Mouse (Mus musculus) kidney, postnatal 10 days (tissue): ENCODE measurements at regions not wholly inside any gene's neighbourhood (a gene's known extent, or its start where the extent isn't known, plus 50 kb on each side); places are given as distances from the start of the nearest gene placed in this dataset.
A peak's percentile ranks its signal among the peaks of the same experiment; 100 is the strongest.

Experiments used
- DNase-seq: peaks from one replicate; pipeline ENCODE4 v3.0.0; 2021; ENCODE audit warnings: mixed read lengths

DNA sequence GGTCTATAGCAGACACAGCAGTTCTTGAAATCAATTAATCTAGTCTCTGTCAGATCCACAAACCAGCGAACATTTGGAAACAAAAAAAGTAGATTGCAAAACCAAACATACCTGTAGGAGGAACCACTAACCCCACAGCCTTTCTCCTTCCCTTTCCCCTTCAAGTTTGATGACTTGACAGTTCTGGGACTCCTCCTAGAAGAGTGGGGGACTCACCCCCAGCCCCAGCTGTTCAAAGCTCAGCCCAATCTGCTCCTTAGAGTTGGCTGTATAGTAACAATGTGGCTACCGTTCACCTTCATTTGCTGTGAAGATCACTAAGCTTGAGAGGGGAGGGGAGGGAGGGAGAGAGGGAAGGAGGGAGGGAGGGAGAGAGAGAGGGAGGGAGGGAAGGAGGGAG, 259.3 kb downstream of the Gm11361 start:
- DNase-seq = no peak

DNA sequence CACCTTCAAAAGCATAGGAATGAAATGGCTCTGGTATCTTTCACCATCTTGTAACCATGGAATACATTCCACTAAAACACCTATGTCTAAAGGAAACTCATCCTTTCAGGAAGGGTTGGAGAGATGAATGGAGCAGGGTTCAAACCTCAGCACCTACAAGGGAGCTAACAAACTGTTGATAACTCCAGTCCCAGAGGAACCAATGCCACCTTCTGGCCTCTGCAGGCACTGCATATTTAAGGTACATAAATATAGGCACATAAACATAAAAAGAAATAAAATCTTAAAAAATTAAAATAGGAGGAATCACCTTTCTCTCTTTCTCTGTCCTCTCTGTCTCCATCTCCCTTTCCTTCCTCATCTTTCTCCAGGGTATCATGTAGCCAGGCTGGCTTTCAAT, 256.9 kb downstream of the Gm11361 start:
- DNase-seq = no peak

DNA sequence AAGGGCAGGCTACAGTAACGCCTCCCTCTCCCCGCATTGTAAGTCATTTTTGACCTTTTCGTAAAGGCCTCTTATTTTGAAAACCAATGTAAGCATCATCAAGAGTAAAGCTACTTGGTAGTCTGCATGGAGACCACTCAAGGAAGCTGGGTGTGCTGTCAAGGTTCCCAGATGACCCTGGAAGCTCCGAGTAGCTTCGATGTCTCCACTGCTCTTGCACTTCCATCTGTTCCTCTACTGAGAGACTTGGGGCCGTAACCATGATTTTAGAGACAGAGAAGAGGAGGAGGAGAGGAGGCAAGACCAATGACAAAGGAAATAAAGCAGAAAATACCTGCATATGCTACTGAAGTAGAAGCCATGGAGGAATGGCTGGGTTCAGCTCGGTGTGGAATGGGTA, 256.0 kb downstream of the Gm11361 start:
- no peak for DNase-seq

DNA sequence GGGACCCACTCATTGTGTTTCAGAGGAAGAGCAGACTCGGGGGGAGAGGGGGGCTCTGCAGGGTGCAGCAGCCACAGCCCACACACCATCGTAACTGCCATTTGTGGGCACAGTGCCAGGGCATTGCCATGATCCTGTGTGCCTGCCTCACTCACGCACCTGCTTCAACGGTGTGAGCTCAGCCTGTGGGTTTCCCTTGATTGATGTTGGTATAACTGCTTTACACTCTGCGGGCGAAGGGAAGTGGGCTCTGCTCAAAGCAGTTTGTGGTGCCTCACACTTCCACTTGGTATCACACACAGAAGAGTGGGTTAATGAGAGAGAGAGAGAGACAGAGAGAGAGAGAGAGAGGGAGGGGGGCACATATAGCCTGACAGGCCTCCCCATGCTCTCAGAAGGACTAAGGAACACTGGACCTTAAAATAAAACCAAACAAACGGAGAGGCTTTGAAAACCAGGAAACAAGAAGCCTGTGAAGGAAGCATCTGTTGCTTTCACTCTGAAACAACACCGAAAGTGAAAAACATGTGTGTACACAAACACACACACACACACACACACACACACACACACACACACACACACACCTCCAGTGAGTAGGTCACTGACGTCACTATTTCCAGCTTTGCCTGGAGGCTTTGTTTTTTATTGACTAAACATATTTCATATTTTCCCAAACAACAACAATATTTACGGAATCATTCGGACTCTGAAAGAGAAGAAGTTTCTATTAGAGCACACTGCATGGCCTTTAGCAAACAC, 255.4 kb downstream of the Gm11361 start:
- peak; percentile 58 for DNase-seq

DNA sequence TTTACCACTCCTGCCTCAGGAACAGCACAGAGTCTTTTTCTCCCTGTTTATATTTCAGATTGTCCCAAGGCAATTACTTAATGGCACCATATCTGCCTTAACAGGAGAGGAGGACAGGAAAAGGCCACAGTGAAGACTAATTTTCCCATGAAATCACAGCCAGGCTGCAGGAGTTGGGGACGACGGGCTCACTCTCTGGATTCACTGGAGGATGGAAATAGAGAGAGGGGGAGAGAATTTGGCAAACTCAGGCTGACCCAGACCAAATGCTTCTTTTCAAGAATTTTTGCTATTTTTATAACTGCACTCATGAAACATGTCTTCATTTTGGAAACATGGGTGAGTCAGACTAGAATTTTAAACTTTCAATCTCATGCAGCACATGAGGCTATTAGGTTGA, 250.9 kb downstream of the Gm11361 start:
- DNase-seq = no peak

DNA sequence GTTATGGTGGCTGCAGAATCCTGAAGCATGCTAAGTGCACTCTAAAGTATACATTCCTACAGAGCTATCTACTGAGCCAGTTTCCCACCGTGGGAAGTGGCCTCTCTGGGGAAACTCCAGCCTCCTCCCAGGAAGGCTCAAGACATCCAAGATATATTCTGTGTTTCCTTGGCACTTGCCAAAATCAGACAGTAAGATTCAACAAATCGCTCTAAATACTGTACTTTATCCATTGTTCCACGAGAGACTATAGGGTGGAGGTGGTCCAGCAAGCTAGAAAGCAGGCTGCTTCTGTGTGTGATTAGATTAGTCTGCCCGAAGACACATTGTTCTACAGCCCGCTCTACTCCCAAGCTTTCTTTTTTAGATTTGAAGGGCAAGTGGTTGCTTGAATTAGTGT, 250.5 kb downstream of the Gm11361 start:
- DNase-seq = peak; percentile 21

DNA sequence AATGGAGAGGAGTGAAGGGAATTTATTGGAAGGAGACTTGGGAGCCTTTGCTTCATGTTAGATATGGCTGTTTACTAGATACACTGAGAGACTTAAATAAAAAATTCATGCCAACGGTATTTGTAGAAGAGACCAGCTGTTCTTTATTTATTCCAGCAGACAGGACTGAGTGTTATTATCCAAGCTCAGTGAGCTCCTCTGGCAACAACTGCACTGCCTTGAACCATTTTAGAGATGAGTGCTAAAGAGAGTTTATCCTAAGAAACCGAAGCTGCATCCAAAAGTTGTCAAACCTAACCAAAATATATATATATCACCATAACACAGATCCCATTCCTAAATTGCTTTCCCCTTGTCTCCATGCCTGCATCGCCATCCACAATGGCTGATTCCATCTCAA, 247.0 kb downstream of the Gm11361 start:
- no peak for DNase-seq

DNA sequence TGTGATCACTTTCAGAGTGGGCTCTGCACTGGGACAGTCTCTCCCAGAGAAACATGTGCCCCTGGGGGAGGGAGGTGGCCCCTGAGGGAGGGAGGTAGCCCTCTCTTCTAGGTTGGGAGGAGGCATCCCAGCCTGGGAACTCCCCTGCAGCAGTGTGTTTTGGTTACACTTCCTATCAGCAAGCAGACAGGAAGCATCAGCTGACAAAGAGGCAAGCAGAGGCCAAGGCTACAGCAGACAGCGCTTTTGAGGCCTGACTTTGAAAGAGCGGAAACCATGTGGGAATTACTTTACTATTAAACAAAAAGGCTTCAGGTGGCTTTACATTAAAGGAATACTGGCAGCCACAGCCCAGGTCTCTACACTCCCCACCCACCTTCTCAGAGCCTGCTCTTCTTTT, 244.8 kb downstream of the Gm11361 start:
- DNase-seq = peak; percentile 67

DNA sequence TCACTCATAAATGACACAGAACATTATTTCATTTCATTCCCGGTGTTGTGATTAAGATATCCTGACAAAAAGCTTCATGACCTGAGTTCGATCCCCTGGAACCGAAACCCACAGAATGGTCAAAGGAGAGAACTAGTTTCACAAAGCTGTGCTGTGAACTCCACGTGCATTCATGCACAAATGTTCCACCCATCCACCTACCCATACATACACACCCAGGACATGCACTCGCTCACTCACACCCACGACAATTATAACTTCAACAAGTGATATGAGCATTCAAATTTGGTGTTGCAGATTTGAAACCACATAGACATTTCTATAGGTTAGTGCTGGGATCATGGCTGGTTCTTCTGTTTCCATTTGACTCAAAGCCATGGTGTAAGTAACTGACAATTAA, 243.4 kb downstream of the Gm11361 start:
- DNase-seq = no peak

DNA sequence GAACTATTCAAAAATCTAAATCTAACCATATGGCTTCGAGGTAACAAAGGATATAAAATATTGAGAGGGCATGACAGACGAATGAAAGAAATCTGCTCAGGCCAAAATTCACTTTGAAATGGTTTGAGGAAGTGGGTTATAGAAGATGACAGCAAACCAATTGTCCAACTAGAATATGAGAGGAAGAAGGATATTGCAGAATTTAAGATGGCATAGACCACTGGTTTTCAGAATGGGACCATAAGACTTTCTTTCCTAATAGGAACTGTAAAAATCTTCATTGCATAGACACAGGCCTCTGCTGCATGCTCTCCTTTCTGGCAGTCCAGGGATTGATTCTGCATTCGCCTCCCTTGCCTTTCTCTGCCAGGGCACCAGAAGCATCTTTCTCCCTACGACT, 240.2 kb downstream of the Gm11361 start:
- DNase-seq = no peak

DNA sequence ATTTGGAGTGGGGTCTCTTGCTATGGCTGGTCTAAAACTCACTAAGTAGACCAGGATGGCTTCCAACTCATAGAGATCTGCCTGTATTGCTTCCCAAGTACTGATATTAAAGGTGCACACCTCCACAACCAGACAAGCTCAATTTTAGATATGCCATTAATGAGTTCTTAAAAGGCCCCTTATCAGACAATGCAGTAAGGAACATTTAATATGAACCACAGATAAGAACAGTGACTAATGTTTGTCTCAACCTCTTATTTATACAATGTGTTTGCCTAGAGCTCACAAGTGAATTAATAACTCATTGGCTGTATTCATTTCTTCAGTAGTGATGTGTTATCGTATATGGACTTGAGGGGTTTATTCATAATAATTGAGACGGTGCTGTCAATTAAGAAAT, 234.7 kb downstream of the Gm11361 start:
- no peak for DNase-seq

DNA sequence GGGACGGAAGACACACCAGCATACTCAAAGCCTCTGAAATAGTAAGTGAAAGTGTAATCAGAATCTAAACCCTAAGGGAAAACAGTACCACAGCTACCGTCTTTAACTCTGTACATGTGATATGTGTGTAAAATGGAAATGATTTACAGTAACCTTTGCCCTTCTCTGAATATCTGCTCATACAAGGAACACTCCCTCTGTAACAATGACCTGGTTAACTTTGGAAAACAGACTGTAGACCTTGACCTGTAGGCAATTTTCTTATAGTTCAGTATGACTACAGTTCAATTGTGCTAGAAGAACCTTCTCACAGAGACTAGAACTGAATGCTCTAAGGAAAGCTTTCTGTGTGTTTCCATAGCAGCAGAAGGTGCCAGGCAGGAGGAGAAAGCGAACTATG, 226.4 kb downstream of the Gm11361 start:
- no peak for DNase-seq

DNA sequence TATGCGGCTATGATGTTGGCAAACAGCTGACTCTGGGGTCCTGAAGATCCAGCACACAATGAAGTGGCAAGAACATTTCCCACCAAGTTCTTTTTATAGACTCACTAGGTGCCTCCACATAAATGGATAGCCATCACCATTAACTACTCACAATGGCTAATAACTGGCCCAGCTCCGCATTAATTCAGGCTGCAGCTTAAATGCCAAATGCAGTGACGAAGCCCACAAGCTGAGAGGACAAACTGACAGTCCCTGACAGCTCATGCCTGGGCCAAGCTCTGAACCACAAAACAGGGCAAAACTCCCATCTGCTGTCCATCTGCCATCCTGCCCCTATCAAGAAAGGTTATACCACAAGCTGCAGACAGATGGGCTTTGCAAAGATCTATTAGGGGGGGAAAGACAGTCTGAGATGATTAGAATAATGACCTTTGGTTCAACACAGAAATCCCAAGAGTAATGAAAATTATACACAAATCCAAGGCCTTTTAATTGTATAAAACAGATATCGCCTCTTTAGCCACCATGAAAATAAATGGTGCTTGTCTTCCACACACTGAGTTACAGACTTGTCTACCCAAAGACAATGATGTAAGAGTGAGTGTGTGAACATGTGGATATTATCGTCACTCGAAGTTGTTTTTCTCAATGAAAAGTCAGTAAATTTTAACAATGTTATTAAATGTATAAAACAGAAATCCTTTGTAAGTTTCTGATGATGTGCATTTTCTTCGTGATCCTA, 224.1 kb downstream of the Gm11361 start:
- DNase-seq = no peak

DNA sequence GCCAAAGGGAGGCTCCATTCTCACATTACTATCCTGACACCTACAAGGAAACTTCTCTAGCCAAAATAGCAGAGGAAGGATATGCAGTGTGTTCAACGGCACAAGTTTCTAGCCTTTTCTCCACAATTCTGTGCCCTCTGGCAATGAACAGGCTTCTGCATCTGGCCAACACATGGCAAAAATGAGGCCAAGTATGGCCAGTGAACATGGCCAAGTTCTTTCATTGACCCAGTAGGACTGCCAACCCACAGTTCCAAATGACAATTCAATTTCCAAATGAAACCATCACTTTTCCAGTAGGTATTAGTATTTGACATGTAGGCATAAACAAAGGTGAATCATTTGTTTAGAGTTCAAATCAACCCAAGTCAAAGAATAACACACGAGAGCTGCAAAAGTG, 208.8 kb downstream of the Gm11361 start:
- DNase-seq = no peak

DNA sequence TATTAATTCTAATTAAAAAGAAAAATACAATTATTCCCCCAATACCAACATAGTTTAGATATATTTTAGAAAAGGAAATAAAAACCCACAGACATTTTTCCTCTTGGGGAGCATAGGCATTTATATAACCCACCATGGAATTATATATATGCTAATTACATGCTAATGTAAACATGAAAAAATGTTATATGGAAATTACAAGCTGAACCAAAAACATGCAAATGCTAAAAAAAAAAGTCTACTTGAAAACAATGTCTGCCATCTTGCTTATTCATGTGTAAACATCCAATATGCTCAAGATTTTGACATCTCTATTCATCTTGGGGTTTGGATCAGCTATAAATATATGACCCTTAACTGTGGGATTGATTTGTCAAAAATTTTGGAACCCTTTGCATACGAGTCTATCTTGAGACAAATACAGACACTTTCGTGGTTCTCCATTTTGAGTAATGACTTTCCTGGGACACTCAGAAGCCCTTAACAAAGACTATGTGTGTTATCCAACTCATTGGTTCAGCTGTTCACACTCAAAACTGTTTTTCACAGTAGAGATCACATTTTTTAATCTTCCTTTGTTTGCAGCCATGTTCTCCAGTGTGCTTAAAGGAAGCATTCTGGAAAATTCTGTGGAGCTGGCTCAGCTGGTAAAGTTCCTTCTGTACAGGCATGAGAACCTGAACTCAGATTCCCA, 208.0 kb downstream of the Gm11361 start:
- no peak for DNase-seq

DNA sequence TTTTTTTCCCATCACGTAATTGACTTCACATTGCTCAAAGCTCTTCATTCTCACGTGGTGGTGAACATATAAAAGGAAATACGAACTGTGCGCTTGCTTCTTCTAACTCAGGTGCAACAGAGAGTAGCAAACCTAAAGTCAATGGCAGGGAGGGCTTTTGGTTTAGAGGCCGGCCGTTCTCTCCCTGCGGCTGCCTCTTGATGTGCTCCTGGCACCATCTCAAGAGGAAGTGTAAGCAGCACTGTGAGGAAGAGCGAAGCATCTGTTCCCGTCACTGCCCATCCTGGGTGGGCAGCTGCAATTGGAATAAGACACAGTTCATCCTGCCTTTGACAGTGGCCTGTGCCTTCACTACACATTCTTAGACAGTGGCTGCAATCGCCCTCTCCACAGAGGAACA, 204.0 kb downstream of the Gm11361 start:
- no peak for DNase-seq

DNA sequence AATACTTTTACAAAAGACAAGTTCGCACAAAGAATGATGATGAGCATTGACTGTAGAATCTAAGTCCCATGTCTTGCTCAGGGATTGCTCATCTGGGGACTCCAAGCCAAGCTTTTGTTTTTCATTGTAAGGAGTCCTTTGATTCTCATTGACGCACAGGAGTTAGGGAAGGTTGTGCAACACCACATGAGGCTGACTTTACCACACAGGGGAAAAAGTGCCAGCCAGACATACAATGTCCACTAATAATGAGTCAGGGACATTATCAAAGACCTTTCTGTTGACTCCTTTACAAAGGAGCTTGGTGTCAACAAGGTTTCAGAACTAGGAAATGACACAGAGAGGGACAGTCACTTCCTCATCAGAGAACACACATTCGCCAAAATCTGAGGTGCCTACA, 200.1 kb downstream of the Gm11361 start:
- DNase-seq = no peak

DNA sequence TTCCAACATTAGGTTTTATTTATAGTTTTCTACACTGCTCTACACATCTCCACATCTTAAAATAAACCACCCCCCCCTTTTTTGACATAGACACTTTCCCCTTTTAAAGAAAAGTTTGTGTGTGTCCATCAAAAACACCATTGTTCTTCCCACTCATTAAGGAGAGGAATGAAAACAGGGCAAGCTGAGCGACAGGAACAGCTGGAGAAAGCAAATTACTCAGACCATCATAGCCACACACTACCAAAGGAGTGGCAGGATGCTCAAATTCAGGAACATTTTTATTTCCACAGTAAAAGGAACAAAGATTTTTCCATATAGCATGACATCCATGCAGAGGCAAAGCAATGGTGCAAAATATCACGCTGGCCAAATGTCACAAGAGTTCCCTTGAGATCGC, 198.6 kb downstream of the Gm11361 start:
- DNase-seq = no peak

DNA sequence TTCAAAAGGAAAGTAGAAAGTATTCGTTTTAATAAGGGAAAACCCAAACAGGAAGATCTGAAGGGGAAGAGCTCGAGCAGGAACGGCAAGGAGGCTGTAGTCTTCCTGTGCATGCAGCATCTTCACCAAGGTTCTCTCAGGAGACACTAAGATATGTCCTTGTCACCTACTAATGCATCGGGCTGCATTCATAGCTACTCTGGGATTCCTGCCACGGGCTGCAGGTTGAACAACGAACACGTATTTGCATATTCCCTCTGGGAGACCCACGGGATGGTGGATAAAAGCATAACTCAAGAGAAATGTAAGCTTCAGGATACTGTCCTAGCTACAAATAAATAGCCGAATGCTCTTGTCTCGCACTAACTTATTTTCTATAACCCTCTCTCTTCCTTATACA, 197.7 kb downstream of the Gm11361 start:
- DNase-seq = no peak

DNA sequence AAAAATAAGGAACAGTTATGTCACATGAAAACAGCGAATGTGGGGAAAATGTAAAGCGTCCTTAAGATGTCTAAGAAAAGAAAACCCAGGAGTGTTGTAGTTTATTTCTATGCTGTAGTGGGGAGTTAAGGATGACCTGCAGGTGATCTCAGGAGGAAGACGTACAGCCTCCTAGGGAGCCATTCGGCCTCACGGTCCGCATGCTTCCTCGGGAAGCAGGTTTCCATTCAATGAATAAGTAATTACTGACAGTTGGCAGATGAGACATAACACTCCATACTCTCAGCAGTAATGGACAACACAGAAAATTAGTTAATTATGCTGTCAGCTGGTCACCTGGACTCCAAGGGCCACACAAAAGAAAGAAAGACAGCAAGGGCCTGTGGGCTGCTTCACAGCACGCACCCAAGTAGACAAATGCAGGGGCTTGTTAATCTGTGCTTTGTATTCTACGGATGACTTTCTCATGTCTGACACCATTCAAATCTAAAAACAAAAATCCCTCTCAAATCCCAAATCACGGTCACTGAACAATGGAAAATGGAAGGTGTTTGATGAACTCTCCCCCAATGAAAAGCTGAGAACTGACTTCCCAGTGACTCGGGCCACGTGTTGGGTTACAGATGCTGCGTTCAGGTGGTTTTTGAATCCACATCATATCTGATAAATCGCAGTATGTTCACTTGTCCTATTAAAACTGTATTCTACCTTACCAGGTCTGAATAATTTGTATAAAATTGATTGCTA, 193.5 kb downstream of the Gm11361 start:
- no peak for DNase-seq

DNA sequence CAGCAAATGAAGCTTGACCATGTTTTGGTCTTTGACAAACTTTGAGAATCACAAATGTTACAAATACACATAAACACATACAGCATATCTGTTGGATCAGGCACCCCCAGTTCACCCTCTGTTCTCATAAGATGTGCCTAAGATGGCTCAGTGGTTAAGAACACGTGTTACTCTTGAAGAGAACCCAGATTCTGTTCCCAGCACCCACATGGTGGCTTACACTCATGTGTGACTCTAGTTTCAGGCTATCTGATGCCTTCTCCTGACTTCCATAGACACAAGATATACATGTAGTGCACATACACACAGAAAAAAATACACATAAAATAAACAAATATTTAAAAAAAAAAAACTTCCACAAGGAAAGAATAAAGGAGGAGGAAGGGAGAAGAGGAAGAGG, 191.7 kb downstream of the Gm11361 start:
- DNase-seq = no peak

DNA sequence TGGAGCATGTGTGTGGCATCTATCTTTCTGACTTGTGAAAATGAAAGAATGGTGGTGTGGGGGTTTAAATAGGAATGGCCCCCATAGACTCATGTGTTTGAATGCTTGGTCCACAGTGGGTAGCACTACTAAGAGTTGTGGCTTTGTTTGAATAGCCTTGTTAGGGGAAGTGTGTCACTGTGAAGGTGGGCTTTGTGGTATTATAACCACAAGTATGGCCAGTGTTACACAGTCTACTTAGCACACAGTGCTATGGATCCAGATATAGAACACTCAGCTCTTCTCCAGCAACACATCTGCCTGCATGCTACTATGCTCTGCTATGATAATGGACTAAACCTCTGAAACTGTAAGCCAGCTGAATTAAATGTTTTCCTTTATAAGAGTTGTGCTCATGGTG, 184.9 kb downstream of the Gm11361 start:
- no peak for DNase-seq

DNA sequence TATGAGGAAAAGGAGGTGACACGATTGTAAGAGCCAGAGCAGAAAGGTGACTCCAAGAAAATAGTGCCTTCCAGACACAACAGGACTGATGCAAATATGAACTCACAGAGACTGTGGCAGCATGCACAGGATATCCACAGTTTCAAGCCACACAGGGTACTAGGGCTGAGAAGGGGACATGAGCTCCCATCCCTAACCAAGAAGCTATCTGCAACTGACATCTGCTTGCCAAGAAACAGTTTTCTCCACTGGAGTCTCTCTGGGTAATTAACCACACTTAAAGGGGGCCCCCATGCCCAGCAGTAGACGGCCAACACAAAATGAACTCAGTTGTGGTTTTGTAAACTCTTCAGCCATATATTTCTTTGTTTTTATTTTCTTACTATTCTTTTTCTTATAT, 176.1 kb downstream of the Gm11361 start:
- DNase-seq = no peak
